Mouse (Mus musculus): ENCODE data around the gene Tssc4. TPM values are rescaled to one million over a fixed set of nuclear protein-coding genes. Genes with fewer than 3 reads are reported as not detected.
A peak's percentile ranks its signal among the peaks of the same experiment; 100 is the strongest.

Gene Tssc4
- polyA plus RNA-seq, 1 experiment from 2014 or later: 32.8 TPM

GRCm38 (mm10) chr7:143070506-143071070 is 1.5 kb downstream of the Tssc4 start:
- Histone ChIP-seq H3K27ac (ENCODE audit: low read depth, low read length) (no peak overlapping the region), H3K27me3 (replicated peaks; ENCODE audit: control insufficient read depth, insufficient read depth, low read length) (no peaks in the 10 kb centered on the region), H3K4me2 (replicated peaks; ENCODE audit: low read depth) (peak overlapping the region; percentile 83), H3K36me3 (ENCODE audit: control insufficient read depth, insufficient read depth) (peaks cover 23% of the 10 kb centered on the region), H3K4me1 (replicated peaks; ENCODE audit: control insufficient read depth, insufficient read depth, low read length) (peaks cover 5% of the 10 kb centered on the region), H3K9ac (ENCODE audit: low read depth, low read length) (peak overlapping the region; percentile 66; the same call in 1 of the 2 replicates), H3K4me3 (ENCODE audit: low read depth, low read length) (peak overlapping the region; percentile 69; the same call in 1 of the 2 replicates), H3K9me3 (ENCODE audit: control insufficient read depth) (no peaks in the 10 kb centered on the region)
- TF ChIP-seq CTCF (IDR thresholded peaks at IDR 0.05; ENCODE audit: low read depth): no peak
- ATAC-seq: no peak
- 85% methylated on average over 10 of the region's 10 CpGs for WGBS

- Histone ChIP-seq H3K4me2 (replicated peaks; ENCODE audit: low read depth) (no peak overlapping the region), H3K36me3 (ENCODE audit: control insufficient read depth, insufficient read depth) (peaks cover 4% of the 10 kb centered on the region; the same call in 1 of the 2 replicates), H3K4me3 (ENCODE audit: low read depth, low read length) (no peak overlapping the region), H3K27me3 (replicated peaks; ENCODE audit: control insufficient read depth, insufficient read depth, low read length) (no peaks in the 10 kb centered on the region), H3K27ac (ENCODE audit: low read depth, low read length) (no peak overlapping the region), H3K9me3 (ENCODE audit: control insufficient read depth) (no peaks in the 10 kb centered on the region), H3K9ac (ENCODE audit: low read depth, low read length) (no peak overlapping the region), H3K4me1 (replicated peaks; ENCODE audit: control insufficient read depth, insufficient read depth, low read length) (peaks cover 5% of the 10 kb centered on the region)
- ATAC-seq: no peak
- 93% methylated on average over 5 of the region's 5 CpGs for whole genome bisulfite sequencing
- no peak for TF ChIP-seq CTCF (IDR thresholded peaks at IDR 0.05; ENCODE audit: low read depth)
Observed at GRCm38 (mm10) chr7:143072605-143073004, 3.6 kb downstream of the Tssc4 start.

DNA sequence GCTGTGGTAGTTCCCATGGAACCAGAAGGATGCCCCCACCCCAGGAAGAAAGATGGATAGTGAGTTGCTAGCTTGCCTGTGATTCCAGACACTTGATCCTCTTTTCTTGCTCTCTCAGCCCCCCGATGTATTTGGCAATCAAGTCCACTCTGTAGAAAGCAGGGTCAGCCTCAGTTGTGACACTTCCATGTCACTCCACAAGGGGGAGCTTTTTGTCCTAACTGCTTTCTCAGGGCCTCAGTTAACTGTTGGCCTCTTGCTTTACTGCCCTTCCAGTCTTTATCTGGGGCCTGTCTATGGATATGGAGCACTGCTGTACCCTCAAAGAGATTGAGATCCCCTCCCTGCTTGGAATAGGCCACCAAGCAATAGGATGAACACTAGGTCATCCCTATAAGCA is 4.0 kb downstream of the Tssc4 start:
- peak; percentile 80 for TF ChIP-seq CTCF (IDR thresholded peaks at IDR 0.05; ENCODE audit: low read depth)

DNA sequence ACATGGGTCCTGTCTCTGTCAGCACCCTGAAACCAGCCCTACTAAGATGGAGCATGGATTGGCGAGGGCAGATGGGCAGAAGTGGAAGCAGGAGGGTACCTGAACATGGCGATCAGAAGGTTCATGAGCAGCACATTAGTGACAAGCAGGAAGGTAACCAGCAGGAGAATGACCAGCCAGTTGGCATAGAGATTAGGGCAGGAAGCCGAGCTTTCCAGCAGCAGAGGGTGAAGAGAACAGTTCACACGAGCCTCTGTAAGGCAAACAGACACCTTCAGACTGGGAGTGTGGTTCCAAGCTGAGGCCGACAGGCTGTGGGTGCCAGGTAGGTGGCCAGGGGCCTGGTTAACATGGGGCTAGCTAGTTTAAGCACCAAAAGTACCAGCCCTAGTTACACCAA is 6.3 kb downstream of the Tssc4 start:
- H3K4me2 ChIP-seq (replicated peaks; ENCODE audit: low read depth): no peak overlapping the region
- no peaks in the 10 kb centered on the region for H3K27me3 ChIP-seq (replicated peaks; ENCODE audit: control insufficient read depth, insufficient read depth, low read length)
- no peak overlapping the region for H3K4me3 ChIP-seq (ENCODE audit: low read depth, low read length)
- no peak for ATAC-seq
- WGBS: 71% methylated on average over 5 of the region's 5 CpGs
- H3K9me3 ChIP-seq (ENCODE audit: control insufficient read depth): no peaks in the 10 kb centered on the region
- H3K4me1 ChIP-seq (replicated peaks; ENCODE audit: control insufficient read depth, insufficient read depth, low read length): no peaks in the 10 kb centered on the region
- no peak overlapping the region for H3K9ac ChIP-seq (ENCODE audit: low read depth, low read length)
- H3K27ac ChIP-seq (ENCODE audit: low read depth, low read length): no peak overlapping the region
- H3K36me3 ChIP-seq (ENCODE audit: control insufficient read depth, insufficient read depth): no peaks in the 10 kb centered on the region; the same call in 1 of the 2 replicates
- no peak for TF ChIP-seq CTCF (IDR thresholded peaks at IDR 0.05; ENCODE audit: low read depth)

More for the DNA sequence above, 4.0 kb downstream of the Tssc4 start:
- no peak overlapping the region for H3K4me3 ChIP-seq (ENCODE audit: low read depth, low read length)
- H3K36me3 ChIP-seq (ENCODE audit: control insufficient read depth, insufficient read depth): no peaks in the 10 kb centered on the region; the same call in 1 of the 2 replicates
- H3K27ac ChIP-seq (ENCODE audit: low read depth, low read length): no peak overlapping the region
- H3K9ac ChIP-seq (ENCODE audit: low read depth, low read length): no peak overlapping the region
- 68% methylated on average over 1 of the region's 1 CpGs for WGBS
- peaks cover 5% of the 10 kb centered on the region for H3K4me1 ChIP-seq (replicated peaks; ENCODE audit: control insufficient read depth, insufficient read depth, low read length)
- no peak overlapping the region for H3K4me2 ChIP-seq (replicated peaks; ENCODE audit: low read depth)
- no peak for ATAC-seq
- no peaks in the 10 kb centered on the region for H3K9me3 ChIP-seq (ENCODE audit: control insufficient read depth)
- no peaks in the 10 kb centered on the region for H3K27me3 ChIP-seq (replicated peaks; ENCODE audit: control insufficient read depth, insufficient read depth, low read length)

- no peak for ATAC-seq
- no peaks in the 10 kb centered on the region for H3K9me3 ChIP-seq (ENCODE audit: control insufficient read depth)
- no peak overlapping the region for H3K27ac ChIP-seq (ENCODE audit: low read depth, low read length)
- H3K36me3 ChIP-seq (ENCODE audit: control insufficient read depth, insufficient read depth): no peaks in the 10 kb centered on the region
- no peak overlapping the region for H3K4me2 ChIP-seq (replicated peaks; ENCODE audit: low read depth)
- no peak for TF ChIP-seq CTCF (IDR thresholded peaks at IDR 0.05; ENCODE audit: low read depth)
- H3K27me3 ChIP-seq (replicated peaks; ENCODE audit: control insufficient read depth, insufficient read depth, low read length): no peaks in the 10 kb centered on the region
- 89% methylated on average over 2 of the region's 2 CpGs for WGBS
- no peaks in the 10 kb centered on the region for H3K4me1 ChIP-seq (replicated peaks; ENCODE audit: control insufficient read depth, insufficient read depth, low read length)
- H3K4me3 ChIP-seq (ENCODE audit: low read depth, low read length): no peak overlapping the region
- no peak overlapping the region for H3K9ac ChIP-seq (ENCODE audit: low read depth, low read length)
Observed at GRCm38 (mm10) chr7:143077351-143077750, 8.3 kb downstream of the Tssc4 start.

- peak; percentile 28; the same call in 1 of the 2 replicates for TF ChIP-seq CTCF (IDR thresholded peaks at IDR 0.05; ENCODE audit: low read depth)
- H3K27ac ChIP-seq (ENCODE audit: low read depth, low read length): no peak overlapping the region
- no peak overlapping the region for H3K4me3 ChIP-seq (ENCODE audit: low read depth, low read length)
- H3K9ac ChIP-seq (ENCODE audit: low read depth, low read length): no peak overlapping the region
- WGBS: 36% methylated on average over 6 of the region's 6 CpGs
- peak; percentile 32 for ATAC-seq
- H3K9me3 ChIP-seq (ENCODE audit: control insufficient read depth): no peaks in the 10 kb centered on the region
- H3K27me3 ChIP-seq (replicated peaks; ENCODE audit: control insufficient read depth, insufficient read depth, low read length): no peaks in the 10 kb centered on the region
- H3K4me1 ChIP-seq (replicated peaks; ENCODE audit: control insufficient read depth, insufficient read depth, low read length): no peaks in the 10 kb centered on the region; the same call in 1 of the 2 replicates
- no peaks in the 10 kb centered on the region for H3K36me3 ChIP-seq (ENCODE audit: control insufficient read depth, insufficient read depth)
- H3K4me2 ChIP-seq (replicated peaks; ENCODE audit: low read depth): no peak overlapping the region
Observed at GRCm38 (mm10) chr7:143082024-143082423, 13.0 kb downstream of the Tssc4 start.
